Mouse (Mus musculus) cerebellum, adult 2 months (tissue): ENCODE measurements at regions not wholly inside any gene's neighbourhood (a gene's known extent, or its start where the extent isn't known, plus 50 kb on each side); places are given as distances from the start of the nearest gene placed in this dataset.

ENCODE experiments used
- CTCF ChIP-seq: fragments of 200-500 bp; IDR thresholded peaks from 2 replicates; pipeline ENCODE4 v1.5.1; 2011; ENCODE audit warnings: low read depth, mild to moderate bottlenecking, control low read depth, low read length, moderate library complexity, borderline replicate concordance; ENCODE audit not compliant: insufficient read depth
- POLR2A ChIP-seq: fragments of 200-500 bp; IDR thresholded peaks from 2 replicates; pipeline ENCODE4 v1.6.1; 2011; ENCODE audit warnings: low read length, control low read depth, borderline replicate concordance; ENCODE audit not compliant: insufficient read depth

DNA sequence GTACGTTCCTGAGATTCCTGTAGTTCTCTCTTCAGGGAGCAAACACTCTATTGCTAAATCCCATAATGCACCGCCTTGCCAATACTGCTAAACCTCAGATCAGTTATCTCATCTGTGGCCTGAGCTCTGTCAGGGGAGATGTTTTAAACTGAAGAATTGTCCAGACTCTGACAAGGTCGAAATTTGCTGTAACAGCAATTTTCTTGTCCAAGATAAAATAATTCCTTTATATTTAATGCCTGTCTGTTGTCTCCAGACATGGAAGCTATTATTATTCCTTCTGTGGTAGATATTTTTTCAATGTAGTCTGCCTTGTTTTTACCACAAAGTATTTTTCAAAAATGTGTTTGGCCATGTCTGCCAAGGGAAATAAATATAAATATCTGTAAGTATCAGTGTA is 184.2 kb downstream of the Trmt11 start:
- TF ChIP-seq CTCF (no peak), POLR2A (no peak)
